Mouse (Mus musculus): ENCODE data around the gene Fabp6.

DNA sequence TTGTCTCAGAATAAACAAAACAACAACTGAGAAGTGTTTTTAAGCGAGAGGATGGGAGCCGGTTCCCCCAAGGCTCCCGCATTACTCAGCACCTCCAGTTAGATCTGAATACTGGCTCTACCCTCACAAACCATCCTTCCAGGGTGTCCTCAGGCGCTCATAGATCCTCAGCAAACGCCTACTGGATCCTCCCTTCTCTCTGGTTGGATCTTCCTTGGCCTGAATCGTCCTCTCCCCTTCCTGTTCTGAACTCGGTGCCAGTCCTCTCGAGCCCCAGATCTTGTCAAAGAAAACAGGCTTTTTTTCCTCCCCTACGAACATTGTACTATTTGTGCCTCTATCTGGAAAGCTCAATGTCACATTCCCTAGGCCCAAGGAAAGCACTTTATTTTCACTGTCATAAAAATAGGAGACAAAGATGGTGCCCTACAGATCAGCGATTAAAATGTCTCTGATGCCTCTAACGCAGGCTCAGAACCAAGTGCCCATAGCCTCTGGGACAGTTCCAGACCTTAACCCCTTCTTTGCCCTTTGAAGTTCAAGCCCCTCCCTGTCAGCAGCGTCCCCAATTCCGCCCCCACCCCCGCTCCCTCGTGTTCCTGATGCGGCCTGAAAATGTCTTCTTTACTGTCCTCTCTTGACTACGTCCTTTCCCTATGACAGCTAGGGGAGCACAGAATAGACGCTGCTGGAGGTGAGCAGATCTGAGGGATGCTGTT, 25.7 kb upstream of the Fabp6 start:
- TF ChIP-seq RCOR1 (conservative IDR thresholded peaks at IDR 0.05; ENCODE audit: low read depth, low read length) = no peak
- no peak for TF ChIP-seq CTCF (conservative IDR thresholded peaks at IDR 0.05 in 1 of 2, IDR thresholded peaks at IDR 0.05 in 1 of 2; ENCODE audit: low read depth in 2 of 2, low read length in 2 of 2)
- no peak for TF ChIP-seq HCFC1 (IDR thresholded peaks at IDR 0.05; ENCODE audit: low read depth, low read length)
- TF ChIP-seq CHD2 (IDR thresholded peaks at IDR 0.05; ENCODE audit: low read length) = no peak
- TF ChIP-seq USF1 (IDR thresholded peaks at IDR 0.05; ENCODE audit: low read depth, low read length) = no peak
- TF ChIP-seq POLR2A (IDR thresholded peaks at IDR 0.05; ENCODE audit: low read depth, low read length) = no peak
- TF ChIP-seq MYC (IDR thresholded peaks at IDR 0.05; ENCODE audit: low read depth, low read length) = no peak
- TF ChIP-seq USF2 (conservative IDR thresholded peaks at IDR 0.05; ENCODE audit: low read depth, low read length) = no peak
- no peak for TF ChIP-seq MAX (IDR thresholded peaks at IDR 0.05; ENCODE audit: low read length)

All from CH12.LX (cell line).